Mouse (Mus musculus): ENCODE measurements around the gene Mthfr.

The Mthfr gene

GRCm38 (mm10) chr4:148067346-148067745 lies 28.5 kb downstream of the Mthfr start:
- DNase-seq, result no peak

- DNase-seq, result no peak
Measured at GRCm38 (mm10) chr4:148069602-148070218, 30.8 kb downstream of the Mthfr start.

GRCm38 (mm10) chr4:148071508-148071907 lies 32.6 kb downstream of the Mthfr start:
- DNase-seq, result no peak

- DNase-seq, result no peak
Measured at GRCm38 (mm10) chr4:148074521-148075189, 35.8 kb downstream of the Mthfr start.

GRCm38 (mm10) chr4:148075259-148075658 lies 36.4 kb downstream of the Mthfr start:
- DNase-seq, result peak; percentile 81

GRCm38 (mm10) chr4:148075881-148076280 lies 37.0 kb downstream of the Mthfr start:
- DNase-seq, result no peak

GRCm38 (mm10) chr4:148079212-148079611 lies 40.3 kb downstream of the Mthfr start:
- DNase-seq, result no peak

- no peak for DNase-seq
Measured at GRCm38 (mm10) chr4:148079944-148080596, 41.2 kb downstream of the Mthfr start.

GRCm38 (mm10) chr4:148080597-148080973 lies 41.7 kb downstream of the Mthfr start:
- no peak for DNase-seq

- DNase-seq, result no peak
Measured at GRCm38 (mm10) chr4:148081201-148081600, 42.3 kb downstream of the Mthfr start.

GRCm38 (mm10) chr4:148082257-148083044 lies 43.6 kb downstream of the Mthfr start:
- peak; percentile 76 for DNase-seq

- DNase-seq, result peak; percentile 67
Measured at GRCm38 (mm10) chr4:148083176-148083899, 44.5 kb downstream of the Mthfr start.

GRCm38 (mm10) chr4:148084261-148084714 lies 45.4 kb downstream of the Mthfr start:
- DNase-seq, result peak; percentile 79

- DNase-seq, result peak; percentile 58
Measured at GRCm38 (mm10) chr4:148085131-148085906, 46.4 kb downstream of the Mthfr start.

- no peak for DNase-seq
Measured at GRCm38 (mm10) chr4:148085907-148086305, 47.0 kb downstream of the Mthfr start.

- DNase-seq, result peak; percentile 50
Measured at GRCm38 (mm10) chr4:148087091-148087906, 48.4 kb downstream of the Mthfr start.

GRCm38 (mm10) chr4:148087907-148088527 lies 49.1 kb downstream of the Mthfr start, which contains the start of gene Agtrap:
Gene Agtrap (minus strand): TSS chr4:148088031.
- DNase-seq, result peak; percentile 97

- DNase-seq, result no peak
Measured at GRCm38 (mm10) chr4:148089166-148089565, 50.3 kb downstream of the Mthfr start.

- DNase-seq, result no peak
Measured at GRCm38 (mm10) chr4:148091181-148091580, 52.3 kb downstream of the Mthfr start.
